In genomic region chr5:99590539-99590938, GRCm38 (mm10) we compare ENCODE assay signal across 24 mouse cellular contexts.
DNase-seq lines count a peak whose midpoint lies in the region; ATAC-seq and TF ChIP-seq lines count a peak whose summit lies in the region.
"Had no signal": no experiment of that assay in that cellular context is flagged by ENCODE, and none has a peak within 500 bp of the region (broad histone marks: within the 10 kb centered on the region; RNA-seq: fewer than 3 reads in every experiment).

No protein-coding gene starts in this region.

- no peak for TF ChIP-seq CTCF in midbrain, postnatal 0 days (IDR thresholded peaks at IDR 0.05)

- peaks cover 2% of the 10 kb centered on the region; the same call in 1 of the 2 replicates for H3K9me3 ChIP-seq in liver, embryonic 11.5 days (ENCODE audit: control insufficient read depth, low read length)
- no peaks in the 10 kb centered on the region; the same call in 1 of the 2 replicates for H3K9me3 ChIP-seq in liver, embryonic 12.5 days (replicated peaks)
- H3K9me3 ChIP-seq in midbrain, embryonic 16.5 days (replicated peaks; ENCODE audit: control insufficient read depth, low read length, poor library complexity, severe bottlenecking) = no peaks in the 10 kb centered on the region; the same call in 1 of the 2 replicates
- no peaks in the 10 kb centered on the region for H3K9me3 ChIP-seq in midbrain, postnatal 0 days (ENCODE audit: low read length)
- H3K9me3 ChIP-seq: embryonic facial prominence, embryonic 12.5 days; forebrain, embryonic 13.5 days; forebrain, embryonic 15.5 days had no signal

- no peak overlapping the region for H3K4me2 ChIP-seq in liver, embryonic 11.5 days
- H3K4me2 ChIP-seq in liver, embryonic 12.5 days = no peak overlapping the region
- no peak overlapping the region for H3K4me2 ChIP-seq in midbrain, embryonic 16.5 days (ENCODE audit: low read length)
- H3K4me2 ChIP-seq in midbrain, postnatal 0 days (ENCODE audit: low read depth, low read length, poor library complexity, severe bottlenecking) = no peak overlapping the region
- H3K4me2 ChIP-seq: embryonic facial prominence, embryonic 12.5 days; forebrain, embryonic 13.5 days; forebrain, embryonic 15.5 days had no signal

- no peak overlapping the region for H3K9ac ChIP-seq in liver, embryonic 11.5 days (ENCODE audit: low read depth, low read length)
- no peak overlapping the region for H3K9ac ChIP-seq in liver, embryonic 12.5 days
- H3K9ac ChIP-seq in midbrain, embryonic 16.5 days (ENCODE audit: low read depth, low read length) = no peak overlapping the region
- H3K9ac ChIP-seq in midbrain, postnatal 0 days (replicated peaks; ENCODE audit: low read length, poor library complexity, severe bottlenecking) = no peak overlapping the region
- H3K9ac ChIP-seq: embryonic facial prominence, embryonic 12.5 days; forebrain, embryonic 13.5 days; forebrain, embryonic 15.5 days had no signal

- DNase-seq in heart, adult 11 months = peak; percentile 70
- no peak for DNase-seq in heart, postnatal 36 days
- DNase-seq in liver, embryonic 11.5 days (ENCODE audit: low spot score) = peak; percentile 6
- DNase-seq in midbrain, postnatal 0 days (ENCODE audit: low spot score) = no peak
- DNase-seq: adrenal gland, adult 8-10 months; adrenal gland, postnatal 14 days; adrenal gland, postnatal 36 days; B cell, adult 2 months; cerebellum, adult 11-12 months; cerebellum, adult 2 months; cerebellum, adult 9-10 months; cerebellum, postnatal 10 days; cerebellum, postnatal 25 days had no signal

- H3K27me3 ChIP-seq in liver, embryonic 11.5 days (replicated peaks; ENCODE audit: control insufficient read depth, insufficient read depth, low read length) = no peaks in the 10 kb centered on the region
- H3K27me3 ChIP-seq in liver, embryonic 12.5 days (replicated peaks) = no peaks in the 10 kb centered on the region
- no peaks in the 10 kb centered on the region for H3K27me3 ChIP-seq in midbrain, embryonic 16.5 days (ENCODE audit: control insufficient read depth, insufficient read depth, low read depth, low read length)
- no peaks in the 10 kb centered on the region for H3K27me3 ChIP-seq in midbrain, postnatal 0 days (ENCODE audit: insufficient read depth, low read length)
- H3K27me3 ChIP-seq: CH12.LX; embryonic facial prominence, embryonic 12.5 days; forebrain, embryonic 13.5 days; forebrain, embryonic 15.5 days had no signal

- intact Hi-C loops in heart, postnatal 36 days (cut with DNase I) = no loop called here

- H3K4me3 ChIP-seq in liver, embryonic 11.5 days (ENCODE audit: low read depth, low read length) = no peak overlapping the region
- H3K4me3 ChIP-seq in liver, embryonic 12.5 days = no peak overlapping the region
- no peak overlapping the region for H3K4me3 ChIP-seq in midbrain, embryonic 16.5 days (ENCODE audit: low read depth, low read length)
- no peak overlapping the region for H3K4me3 ChIP-seq in midbrain, postnatal 0 days (ENCODE audit: low read depth, low read length)
- H3K4me3 ChIP-seq: embryonic facial prominence, embryonic 10.5 days; embryonic facial prominence, embryonic 12.5 days; forebrain, embryonic 13.5 days; forebrain, embryonic 15.5 days had no signal

- 89% methylated on average over 4 of the region's 4 CpGs for WGBS in liver, embryonic 11.5 days
- 84% methylated on average over 4 of the region's 4 CpGs for WGBS in liver, embryonic 12.5 days (ENCODE audit: insufficient replicate concordance)
- WGBS in midbrain, embryonic 16.5 days = 72% methylated on average over 4 of the region's 4 CpGs
- 72% methylated on average over 4 of the region's 4 CpGs for WGBS in midbrain, postnatal 0 days

- no peak overlapping the region for H3K27ac ChIP-seq in liver, embryonic 11.5 days (ENCODE audit: low read depth, low read length)
- H3K27ac ChIP-seq in liver, embryonic 12.5 days = no peak overlapping the region
- H3K27ac ChIP-seq in midbrain, embryonic 16.5 days (ENCODE audit: low read length) = no peak overlapping the region
- no peak overlapping the region for H3K27ac ChIP-seq in midbrain, postnatal 0 days (ENCODE audit: low read depth, low read length)
- H3K27ac ChIP-seq: embryonic facial prominence, embryonic 10.5 days; embryonic facial prominence, embryonic 12.5 days; forebrain, embryonic 13.5 days; forebrain, embryonic 15.5 days had no signal

- ATAC-seq in liver, embryonic 11.5 days (replicated peaks; ENCODE audit: low FRiP score) = no peak
- ATAC-seq in liver, embryonic 12.5 days = no peak
- ATAC-seq in midbrain, embryonic 16.5 days = 0 out of 2 replicates have a peak, but pooled peaks have one; percentile 26
- no peak for ATAC-seq in midbrain, postnatal 0 days (ENCODE audit: low FRiP score)
- ATAC-seq: activated CD4-positive, CD25-positive, alpha-beta regulatory T cell, adult 4 months; CD4-positive, CD25-positive, alpha-beta regulatory T cell, adult 4 months; forebrain, embryonic 13.5 days; forebrain, embryonic 15.5 days; Patski had no signal

- H3K36me3 ChIP-seq in liver, embryonic 11.5 days (ENCODE audit: control insufficient read depth, insufficient read depth, low read length) = no peaks in the 10 kb centered on the region
- no peaks in the 10 kb centered on the region for H3K36me3 ChIP-seq in liver, embryonic 12.5 days
- H3K36me3 ChIP-seq in midbrain, embryonic 16.5 days (ENCODE audit: control insufficient read depth, insufficient read depth, low read length) = no peaks in the 10 kb centered on the region
- H3K36me3 ChIP-seq in midbrain, postnatal 0 days (ENCODE audit: insufficient read depth, low read length) = no peaks in the 10 kb centered on the region
- H3K36me3 ChIP-seq: embryonic facial prominence, embryonic 10.5 days; embryonic facial prominence, embryonic 12.5 days; forebrain, embryonic 15.5 days; G1E had no signal

- no peaks in the 10 kb centered on the region for H3K4me1 ChIP-seq in liver, embryonic 11.5 days (replicated peaks; ENCODE audit: control insufficient read depth, insufficient read depth, low read length)
- H3K4me1 ChIP-seq in liver, embryonic 12.5 days = no peaks in the 10 kb centered on the region
- H3K4me1 ChIP-seq in midbrain, embryonic 16.5 days (ENCODE audit: control insufficient read depth, insufficient read depth, low read length) = peaks cover 13% of the 10 kb centered on the region
- no peaks in the 10 kb centered on the region for H3K4me1 ChIP-seq in midbrain, postnatal 0 days (ENCODE audit: insufficient read depth, low read length)
- H3K4me1 ChIP-seq: embryonic facial prominence, embryonic 12.5 days had no signal

Comparison
In these comparisons a context has a peak if more than half of its experiments do, and no peak if none do; other contexts are left out.
1. DNase-seq: peak in heart, adult 11 months (single experiment) and liver, embryonic 11.5 days (single experiment); none in heart, postnatal 36 days (0 of 2) and midbrain, postnatal 0 days (single experiment).